ENCODE assay signal across 18 mouse cellular contexts in genomic region chr1:119886320-119886719, GRCm38 (mm10). TPM values are rescaled to one million over a fixed set of nuclear protein-coding genes. Genes with fewer than 3 reads are reported as not detected.
DNase-seq lines count a peak whose midpoint lies in the region; ATAC-seq lines count a peak whose summit lies in the region.
"Had no signal": no experiment of that assay in that cellular context is flagged by ENCODE, and none has a peak within 500 bp of the region (broad histone marks: within the 10 kb centered on the region; RNA-seq: fewer than 3 reads in every experiment).

No protein-coding gene starts in this region.

- DNase-seq in embryo, embryonic 11 days = peak; percentile 22
- DNase-seq in embryo, embryonic 10 days (ENCODE audit: low spot score) = no peak
- DNase-seq in limb, embryonic 10.5 days (ENCODE audit: low spot score) = no peak
- DNase-seq in brain, adult 2 months (ENCODE audit: low read depth, low spot score) = peak; percentile 51
- DNase-seq in lung, postnatal 4 days = peak; percentile 53 to 74
- DNase-seq in left cerebral cortex, adult 11 months (ENCODE audit: low spot score) = no peak
- DNase-seq: B cell, adult 2 months; cerebellum, postnatal 10 days; gastrocnemius, postnatal 14 days; kidney, adult 2 months; retina, postnatal 1 day had no signal

- H3K36me3 ChIP-seq in limb, embryonic 13.5 days = no peaks in the 10 kb centered on the region
- no peaks in the 10 kb centered on the region for H3K36me3 ChIP-seq in limb, embryonic 10.5 days
- H3K36me3 ChIP-seq in hindbrain, embryonic 12.5 days = no peaks in the 10 kb centered on the region
- H3K36me3 ChIP-seq: forebrain, embryonic 15.5 days; heart, embryonic 10.5 days; hindbrain, embryonic 13.5 days; liver, embryonic 12.5 days had no signal

- 0 out of 2 replicates have a peak, but pooled peaks cover 7% of the 10 kb centered on the region for H3K4me1 ChIP-seq in limb, embryonic 13.5 days
- 0 out of 2 replicates have a peak, but pooled peaks cover 5% of the 10 kb centered on the region for H3K4me1 ChIP-seq in limb, embryonic 10.5 days
- no peaks in the 10 kb centered on the region for H3K4me1 ChIP-seq in hindbrain, embryonic 12.5 days
- H3K4me1 ChIP-seq: hindbrain, embryonic 13.5 days; liver, embryonic 12.5 days had no signal

- H3K9ac ChIP-seq in limb, embryonic 13.5 days = no peak overlapping the region
- H3K9ac ChIP-seq in hindbrain, embryonic 12.5 days = no peak overlapping the region
- H3K9ac ChIP-seq: forebrain, embryonic 15.5 days; hindbrain, embryonic 13.5 days; liver, embryonic 12.5 days had no signal

- H3K4me2 ChIP-seq in limb, embryonic 13.5 days (replicated peaks) = no peak overlapping the region
- no peak overlapping the region for H3K4me2 ChIP-seq in hindbrain, embryonic 12.5 days (replicated peaks)
- H3K4me2 ChIP-seq: forebrain, embryonic 15.5 days; hindbrain, embryonic 13.5 days; liver, embryonic 12.5 days had no signal

- no peak overlapping the region for H3K4me3 ChIP-seq in limb, embryonic 13.5 days
- H3K4me3 ChIP-seq in limb, embryonic 10.5 days = no peak overlapping the region
- H3K4me3 ChIP-seq in hindbrain, embryonic 12.5 days = no peak overlapping the region
- H3K4me3 ChIP-seq: forebrain, embryonic 15.5 days; heart, embryonic 10.5 days; hindbrain, embryonic 13.5 days; liver, embryonic 12.5 days; megakaryocyte, embryonic 14.5 days had no signal

- no peaks in the 10 kb centered on the region for H3K9me3 ChIP-seq in limb, embryonic 13.5 days
- no peaks in the 10 kb centered on the region for H3K9me3 ChIP-seq in limb, embryonic 10.5 days (replicated peaks)
- H3K9me3 ChIP-seq in hindbrain, embryonic 12.5 days (replicated peaks) = no peaks in the 10 kb centered on the region
- H3K9me3 ChIP-seq: forebrain, embryonic 15.5 days; heart, embryonic 10.5 days; hindbrain, embryonic 13.5 days; liver, embryonic 12.5 days; megakaryocyte, embryonic 14.5 days had no signal

- no peaks in the 10 kb centered on the region for H3K27me3 ChIP-seq in limb, embryonic 13.5 days
- H3K27me3 ChIP-seq in limb, embryonic 10.5 days (ENCODE audit: low read depth, poor library complexity, severe bottlenecking) = no peaks in the 10 kb centered on the region
- no peaks in the 10 kb centered on the region for H3K27me3 ChIP-seq in hindbrain, embryonic 12.5 days
- H3K27me3 ChIP-seq: forebrain, embryonic 15.5 days; hindbrain, embryonic 13.5 days; liver, embryonic 12.5 days had no signal

- no peak overlapping the region for H3K27ac ChIP-seq in limb, embryonic 13.5 days
- H3K27ac ChIP-seq in limb, embryonic 10.5 days = no peak overlapping the region
- no peak overlapping the region for H3K27ac ChIP-seq in hindbrain, embryonic 12.5 days
- H3K27ac ChIP-seq: forebrain, embryonic 15.5 days; heart, embryonic 10.5 days; hindbrain, embryonic 13.5 days; liver, embryonic 12.5 days had no signal

- 46% methylated on average over 7 of the region's 7 CpGs for WGBS in limb, embryonic 13.5 days
- 65% methylated on average over 7 of the region's 7 CpGs for WGBS in limb, embryonic 10.5 days
- 61% methylated on average over 7 of the region's 7 CpGs for WGBS in hindbrain, embryonic 12.5 days

- peak; percentile 36; the same call in 1 of the 2 replicates for ATAC-seq in limb, embryonic 13.5 days (ENCODE audit: low FRiP score, low read depth)
- ATAC-seq in hindbrain, embryonic 12.5 days (ENCODE audit: low FRiP score) = no peak
- ATAC-seq: forebrain, embryonic 15.5 days; liver, embryonic 12.5 days had no signal

RNA-seq across cellular contexts. Expression of gene Tmem177, which starts 26.7 kb away (rescaled TPM):
- polyA plus RNA-seq in limb, embryonic 13.5 days (2015; fragmentation: Nextera tagmentation; extraction: Ambion mirVana) = 8.1 and 8.7 TPM in 2 replicates
- polyA plus RNA-seq in limb, embryonic 10.5 days (2016; fragmentation: Nextera tagmentation; extraction: Ambion mirVana) = 9.7 and 10.7 TPM in 2 replicates
- 8.4 and 9.3 TPM in 2 replicates for polyA plus RNA-seq in hindbrain, embryonic 12.5 days (2016; fragmentation: Nextera tagmentation; extraction: Ambion mirVana)

RNA-seq across cellular contexts. Expression of gene Ptpn4, which starts 48.9 kb away (rescaled TPM):
- 3.9 and 5.0 TPM in 2 replicates for polyA plus RNA-seq in limb, embryonic 13.5 days (2015; fragmentation: Nextera tagmentation; extraction: Ambion mirVana)
- polyA plus RNA-seq in limb, embryonic 10.5 days (2016; fragmentation: Nextera tagmentation; extraction: Ambion mirVana) = 3.2 and 6.5 TPM in 2 replicates
- polyA plus RNA-seq in hindbrain, embryonic 12.5 days (2016; fragmentation: Nextera tagmentation; extraction: Ambion mirVana) = 14.1 and 16.4 TPM in 2 replicates

Comparison
In these comparisons a context has a peak if more than half of its experiments do, and no peak if none do; other contexts are left out.
1. DNase-seq: peak in embryo, embryonic 11 days (single experiment), brain, adult 2 months (single experiment) and lung, postnatal 4 days (2 of 2); none in embryo, embryonic 10 days (single experiment), limb, embryonic 10.5 days (single experiment) and left cerebral cortex, adult 11 months (single experiment).